Mouse (Mus musculus) adrenal gland, adult (tissue): ENCODE measurements at regions not wholly inside any gene's neighbourhood (a gene's known extent, or its start where the extent isn't known, plus 50 kb on each side); places are given as distances from the start of the nearest gene placed in this dataset.

Experiments
- DNase-seq, 2 experiments: peaks; one replicate each; pipeline ENCODE4 v3.0.0; 2022 to 2023; ENCODE audit warnings: low spot score in 1 of 2; ENCODE audit not compliant: inconsistent age in 2 of 2

- no peak for DNase-seq
Measured at GRCm38 (mm10) chr3:117038280-117038927, 69.6 kb upstream of the Palmd start.
